Mouse (Mus musculus) stomach, embryonic 16.5 days (tissue): ENCODE measurements at regions not wholly inside any gene's neighbourhood (a gene's known extent, or its start where the extent isn't known, plus 50 kb on each side); places are given as distances from the start of the nearest gene placed in this dataset.

ENCODE experiments used
- ATAC-seq: fragments of 200-750 bp; cut with Nextera tagmentation; 2 replicates; pipeline ENCODE4 v1.8.0; 2017; ENCODE audit warnings: moderate number of reproducible peaks, moderate TSS enrichment; ENCODE audit not compliant: insufficient read depth, low FRiP score
- H3K27ac ChIP-seq: fragments of 300-500 bp; sonication (generic); 2 replicates; pipeline ENCODE4 v1.5.1; 2014; ENCODE audit warnings: low read length
- H3K27me3 ChIP-seq: fragments of 300-500 bp; sonication (generic); 2 replicates; pipeline ENCODE4 v1.6.1; 2014; ENCODE audit warnings: low read length, control low read depth, mixed read lengths; ENCODE audit not compliant: control insufficient read depth, insufficient read depth
- H3K36me3 ChIP-seq: fragments of 300-500 bp; sonication (generic); 2 replicates; pipeline ENCODE4 v1.6.1; 2014; ENCODE audit warnings: low read length; ENCODE audit not compliant: control insufficient read depth, insufficient read depth
- H3K4me1 ChIP-seq: fragments of 300-500 bp; sonication (generic); 2 replicates; pipeline ENCODE4 v1.6.1; 2014; ENCODE audit warnings: low read length, control low read depth, mixed read lengths; ENCODE audit not compliant: control insufficient read depth, insufficient read depth
- H3K4me2 ChIP-seq: fragments of 300-500 bp; sonication (generic); 2 replicates; pipeline ENCODE4 v1.6.1; 2014; ENCODE audit warnings: low read depth, low read length, mixed read lengths
- H3K4me3 ChIP-seq: fragments of 300-500 bp; sonication (generic); replicated peaks from 2 replicates; pipeline ENCODE4 v1.5.1; 2014; ENCODE audit warnings: mild to moderate bottlenecking, low read length
- H3K9ac ChIP-seq: fragments of 300-500 bp; sonication (generic); 2 replicates; pipeline ENCODE4 v1.6.1; 2014; ENCODE audit warnings: low read length
- H3K9me3 ChIP-seq: fragments of 300-500 bp; sonication (generic); replicated peaks from 2 replicates; pipeline ENCODE4 v1.6.1; 2016; ENCODE audit warnings: low read length, control low read depth; ENCODE audit not compliant: control insufficient read depth
- WGBS: fragments of 180-500 bp; shearing (Covaris S2); extraction: QIAGEN DNeasy Blood & Tissue Kit; methylation state at CpG from one replicate; pipeline ENCODE4 v1.1.7; 2014; 5-methylcytosine and 5-hydroxymethylcytosine counted together

DNA sequence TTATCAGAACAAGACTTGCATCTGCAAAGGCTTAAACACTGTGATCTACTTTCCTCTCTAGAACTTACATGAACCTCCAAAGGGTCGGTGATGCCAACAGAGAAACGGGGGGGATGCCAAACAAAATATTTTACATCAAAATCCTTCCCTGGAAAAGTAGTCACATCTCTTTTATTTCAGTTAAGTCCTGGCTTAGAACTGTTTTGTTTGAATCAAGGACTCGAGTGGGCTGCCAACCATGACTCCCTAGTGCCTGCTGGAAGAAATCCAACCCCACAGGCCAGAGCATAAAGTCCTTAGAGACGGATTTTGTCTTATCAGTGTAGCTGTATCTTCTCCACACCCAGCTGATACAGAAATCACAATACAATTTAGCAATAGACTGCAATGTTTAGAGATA, 336.1 kb upstream of the Rack1 start:
- H3K4me1 ChIP-seq = no peaks in the 10 kb centered on the region
- ATAC-seq = no peak
- 38% methylated on average over 4 of the region's 4 CpGs for WGBS

DNA sequence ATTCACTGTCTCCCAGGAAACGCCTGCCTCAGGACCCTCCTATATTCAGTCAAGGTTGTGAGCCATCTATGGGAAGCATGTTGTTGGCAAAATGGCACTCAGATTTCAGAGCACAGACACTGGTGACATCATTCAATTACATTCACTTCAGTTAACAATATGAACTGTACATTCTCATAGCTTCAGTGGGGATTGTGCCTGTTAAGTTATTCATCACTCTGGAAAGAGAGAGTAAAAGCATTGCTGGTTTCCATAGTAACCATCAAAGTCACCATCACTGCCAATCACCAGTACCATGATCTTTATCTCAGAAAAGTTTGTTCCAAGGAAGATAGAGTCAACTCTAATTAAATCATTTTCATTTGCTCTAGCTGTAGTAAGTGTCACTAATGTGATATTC, 350.2 kb upstream of the Rack1 start:
- no peak for ATAC-seq
- no peaks in the 10 kb centered on the region for H3K9me3 ChIP-seq
- no peak overlapping the region for H3K4me3 ChIP-seq
- H3K9ac ChIP-seq = no peak overlapping the region
- H3K4me1 ChIP-seq = no peaks in the 10 kb centered on the region
- H3K27me3 ChIP-seq = no peaks in the 10 kb centered on the region
- H3K4me2 ChIP-seq = no peak overlapping the region
- WGBS = 73% methylated on average over 1 of the region's 1 CpGs
- H3K36me3 ChIP-seq = no peaks in the 10 kb centered on the region
- H3K27ac ChIP-seq = no peak overlapping the region

More for the DNA sequence above, 336.1 kb upstream of the Rack1 start:
- no peaks in the 10 kb centered on the region for H3K27me3 ChIP-seq
- H3K27ac ChIP-seq = no peak overlapping the region
- H3K9ac ChIP-seq = no peak overlapping the region
- H3K36me3 ChIP-seq = no peaks in the 10 kb centered on the region
- no peak overlapping the region for H3K4me2 ChIP-seq
- H3K4me3 ChIP-seq = no peak overlapping the region
- H3K9me3 ChIP-seq = no peaks in the 10 kb centered on the region

DNA sequence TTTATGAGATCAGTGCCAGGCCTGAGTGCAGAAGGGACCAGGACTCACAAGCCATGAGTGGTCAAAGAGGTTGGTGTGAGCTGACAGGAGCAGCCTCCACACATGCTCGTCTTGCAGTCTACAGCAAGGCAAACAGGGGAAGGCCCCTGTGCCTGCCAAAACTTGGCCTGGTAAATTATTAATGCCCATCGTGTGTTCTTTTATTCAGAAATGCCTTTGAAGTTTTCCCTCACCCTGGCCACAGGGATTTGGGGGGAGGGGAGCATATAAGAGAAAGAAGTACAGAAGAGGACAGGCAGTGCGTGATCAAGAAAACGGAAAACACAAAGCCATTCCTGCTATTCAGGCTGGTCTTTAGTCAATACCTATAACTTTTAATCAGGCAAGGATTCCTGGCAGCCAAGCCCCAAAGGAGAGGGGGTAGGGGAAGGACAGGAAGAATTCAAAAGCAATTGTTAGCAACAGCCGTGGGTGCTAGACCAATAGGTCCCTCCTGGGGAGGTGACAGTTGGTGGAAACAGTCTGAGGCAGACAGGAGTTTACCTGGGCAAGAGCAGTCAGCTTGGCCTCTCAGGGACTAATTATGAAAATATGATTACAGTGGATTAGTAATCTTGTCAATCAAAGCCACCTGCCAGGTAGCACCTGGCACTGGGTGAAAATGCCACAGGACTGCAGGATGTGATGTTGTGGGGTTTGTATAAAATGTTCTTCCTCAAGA, 357.4 kb upstream of the Rack1 start:
- H3K9me3 ChIP-seq = no peaks in the 10 kb centered on the region
- H3K27ac ChIP-seq = no peak overlapping the region
- ATAC-seq = no peak
- H3K36me3 ChIP-seq = no peaks in the 10 kb centered on the region
- H3K4me1 ChIP-seq = no peaks in the 10 kb centered on the region
- H3K4me2 ChIP-seq = no peak overlapping the region
- H3K27me3 ChIP-seq = no peaks in the 10 kb centered on the region
- H3K4me3 ChIP-seq = no peak overlapping the region
- no peak overlapping the region for H3K9ac ChIP-seq
- WGBS = 48% methylated on average over 5 of the region's 5 CpGs

DNA sequence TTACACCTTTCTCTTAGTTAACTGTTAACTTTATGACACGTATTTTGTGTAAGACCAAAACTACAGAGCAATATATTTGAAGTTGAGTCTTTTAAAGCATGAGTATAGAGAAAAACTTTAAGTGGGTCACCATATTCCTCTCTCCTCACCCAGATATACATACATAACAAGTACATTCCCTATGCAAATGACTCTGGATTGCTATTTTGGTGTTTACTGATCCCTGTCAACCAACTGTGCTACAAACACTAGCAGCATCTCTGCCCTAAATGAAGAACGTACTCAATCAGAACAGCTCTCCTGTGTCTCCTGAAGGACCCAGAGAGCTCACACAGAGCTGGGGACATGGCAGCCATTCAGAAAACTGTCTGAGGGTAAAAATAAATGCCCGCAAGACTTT, 363.4 kb upstream of the Rack1 start:
- Histone ChIP-seq H3K9ac (no peak overlapping the region), H3K9me3 (no peaks in the 10 kb centered on the region), H3K36me3 (no peaks in the 10 kb centered on the region), H3K4me1 (no peaks in the 10 kb centered on the region), H3K4me2 (no peak overlapping the region), H3K27ac (no peak overlapping the region), H3K4me3 (no peak overlapping the region), H3K27me3 (no peaks in the 10 kb centered on the region)
- WGBS = 80% methylated on average over 3 of the region's 3 CpGs
- no peak for ATAC-seq

DNA sequence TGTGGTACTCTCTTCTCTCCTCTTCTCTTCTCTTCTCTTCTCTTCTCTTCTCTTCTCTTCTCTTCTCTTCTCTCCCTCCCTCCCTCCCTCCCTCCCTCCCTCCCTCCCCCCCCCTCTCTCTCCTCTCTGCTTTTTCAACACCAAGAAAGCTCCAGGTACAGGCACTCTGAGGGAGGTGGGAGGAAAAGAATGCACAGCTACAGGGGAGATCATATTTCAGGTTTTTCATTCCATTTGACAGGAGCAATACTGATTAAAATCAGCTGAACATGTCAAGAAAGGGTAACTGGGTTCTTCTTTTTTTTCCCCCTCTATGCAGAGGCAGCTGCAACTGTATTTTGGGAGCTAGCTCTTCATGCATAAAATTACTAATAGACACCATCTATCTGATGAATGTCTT, 368.8 kb upstream of the Rack1 start:
- no peak overlapping the region for H3K4me2 ChIP-seq
- H3K9me3 ChIP-seq = no peaks in the 10 kb centered on the region
- ATAC-seq = no peak
- H3K27me3 ChIP-seq = no peaks in the 10 kb centered on the region
- H3K9ac ChIP-seq = no peak overlapping the region
- no peak overlapping the region for H3K4me3 ChIP-seq
- H3K27ac ChIP-seq = no peak overlapping the region
- H3K4me1 ChIP-seq = no peaks in the 10 kb centered on the region
- no peaks in the 10 kb centered on the region for H3K36me3 ChIP-seq

DNA sequence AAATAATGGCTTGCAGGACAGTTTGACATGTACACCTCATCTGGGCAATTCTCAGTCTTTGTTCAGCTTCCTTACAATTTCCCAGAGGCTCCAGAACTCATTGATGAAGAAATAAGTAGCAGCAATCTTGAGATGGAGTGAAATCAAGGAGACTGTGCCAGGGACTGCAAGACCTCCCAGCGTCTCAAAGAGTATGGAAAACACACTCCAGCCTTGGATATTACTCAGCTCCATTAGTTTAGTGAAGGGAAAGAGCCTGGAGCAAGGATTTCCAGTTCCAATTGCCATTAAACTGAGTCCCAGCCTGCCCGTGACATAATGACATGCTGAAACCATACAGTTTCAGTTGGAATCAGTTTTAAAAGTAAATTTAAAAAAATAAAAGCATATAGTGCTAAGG, 372.7 kb upstream of the Rack1 start:
- H3K4me2 ChIP-seq = no peak overlapping the region
- no peaks in the 10 kb centered on the region for H3K4me1 ChIP-seq
- H3K27ac ChIP-seq = no peak overlapping the region
- H3K9me3 ChIP-seq = no peaks in the 10 kb centered on the region
- whole genome bisulfite sequencing = 51% methylated on average over 2 of the region's 2 CpGs
- H3K9ac ChIP-seq = no peak overlapping the region
- no peaks in the 10 kb centered on the region for H3K27me3 ChIP-seq
- no peak overlapping the region for H3K4me3 ChIP-seq
- H3K36me3 ChIP-seq = no peaks in the 10 kb centered on the region
- no peak for ATAC-seq

DNA sequence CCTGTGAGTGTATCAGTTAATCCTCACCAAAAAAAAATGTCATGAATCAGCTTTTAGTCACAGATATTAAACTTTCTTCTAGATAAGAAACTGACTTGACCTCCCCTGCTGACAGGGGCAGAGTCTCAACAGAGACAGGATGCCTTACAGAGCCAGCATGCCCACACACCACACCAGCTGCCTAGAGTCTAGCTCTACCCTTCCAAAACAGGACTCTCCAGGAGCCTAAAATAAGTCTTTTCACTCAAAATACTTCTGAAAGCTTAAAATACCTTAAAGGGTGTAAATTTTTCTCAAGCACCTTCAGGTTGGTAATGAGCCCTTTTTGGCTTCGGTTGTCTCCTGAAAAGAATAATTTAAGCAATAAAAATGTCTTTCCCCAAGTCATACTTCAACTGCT, 373.7 kb upstream of the Rack1 start:
- ATAC-seq = no peak
- H3K27me3 ChIP-seq = no peaks in the 10 kb centered on the region
- H3K27ac ChIP-seq = no peak overlapping the region
- H3K9ac ChIP-seq = no peak overlapping the region
- no peaks in the 10 kb centered on the region for H3K36me3 ChIP-seq
- no peaks in the 10 kb centered on the region for H3K9me3 ChIP-seq
- no peaks in the 10 kb centered on the region for H3K4me1 ChIP-seq
- WGBS = 76% methylated on average over 1 of the region's 1 CpGs
- H3K4me2 ChIP-seq = no peak overlapping the region
- no peak overlapping the region for H3K4me3 ChIP-seq

DNA sequence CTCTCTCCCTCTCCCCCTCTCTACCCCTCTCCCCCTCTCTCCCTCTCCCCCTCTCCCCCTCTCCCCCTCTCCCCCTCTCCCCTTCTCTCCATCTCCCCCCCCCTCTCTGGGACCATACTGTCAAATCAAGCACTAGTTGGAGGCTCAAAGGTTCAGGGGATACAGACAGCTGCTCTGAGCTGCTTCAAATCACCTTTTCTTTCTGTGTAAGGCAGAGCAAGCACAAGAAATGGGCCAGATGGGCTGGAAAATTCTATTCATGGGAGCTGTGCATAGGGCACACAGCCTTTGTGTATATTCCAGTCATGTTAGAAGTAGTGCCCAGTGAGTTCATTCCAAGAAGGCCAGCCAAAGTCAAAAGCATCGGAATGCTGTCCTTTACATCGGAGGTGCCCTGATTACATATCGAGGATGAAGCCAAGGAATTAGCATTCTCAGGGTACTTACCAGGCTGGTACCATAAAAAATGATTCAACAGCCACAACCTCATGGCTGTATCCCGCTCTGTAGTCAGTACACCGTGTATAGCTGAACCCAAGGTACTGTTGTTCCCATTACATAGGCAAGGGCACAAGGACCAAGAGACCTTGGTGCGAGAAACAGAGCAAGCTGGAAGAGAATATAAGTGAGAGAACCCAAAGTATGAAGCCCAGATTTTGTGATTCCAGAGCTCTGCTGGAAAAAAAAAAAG, 381.9 kb upstream of the Rack1 start:
- Histone ChIP-seq H3K4me2 (no peak overlapping the region), H3K27me3 (no peaks in the 10 kb centered on the region), H3K4me3 (no peak overlapping the region), H3K36me3 (no peaks in the 10 kb centered on the region), H3K9me3 (no peaks in the 10 kb centered on the region), H3K4me1 (no peaks in the 10 kb centered on the region), H3K27ac (no peak overlapping the region), H3K9ac (no peak overlapping the region)
- ATAC-seq = no peak
- WGBS = 85% methylated on average over 6 of the region's 6 CpGs

DNA sequence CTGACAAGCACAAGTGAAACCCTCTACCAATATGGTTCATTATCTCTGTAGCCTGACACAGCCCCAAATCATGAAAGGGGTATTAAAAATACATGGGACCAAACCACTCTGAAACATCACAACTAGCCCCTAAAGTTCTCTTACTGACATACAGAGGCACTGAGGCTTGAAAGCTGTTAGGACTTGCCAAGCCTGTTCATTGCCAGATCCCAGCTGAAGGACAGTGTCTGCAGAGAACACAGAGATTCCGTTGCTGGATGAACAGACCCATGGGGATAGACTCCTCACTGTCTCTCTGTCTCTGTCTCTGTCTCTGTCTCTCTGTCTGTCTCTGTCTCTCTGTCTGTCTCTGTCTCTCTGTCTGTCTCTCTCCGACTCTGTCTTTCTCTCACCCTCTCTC, 382.5 kb upstream of the Rack1 start:
- Histone ChIP-seq H3K9ac (no peak overlapping the region), H3K27ac (no peak overlapping the region), H3K4me2 (no peak overlapping the region), H3K27me3 (no peaks in the 10 kb centered on the region), H3K4me3 (no peak overlapping the region), H3K9me3 (no peaks in the 10 kb centered on the region), H3K36me3 (no peaks in the 10 kb centered on the region), H3K4me1 (no peaks in the 10 kb centered on the region)
- 72% methylated on average over 2 of the region's 2 CpGs for WGBS
- no peak for ATAC-seq
